Mouse (Mus musculus) embryonic stem cell, embryonic (primary cell): ENCODE measurements around the gene Utrn.

Experiments used
- CTCF ChIA-PET, 4 experiments: fragments of 300-600 bp in 2 of 4; fragments of 350-600 bp in 2 of 4; sonication (Branson Sonifier 250); formaldehyde crosslinking; loops; one replicate each; lab custom pipeline; 2022; ENCODE audit warnings: inconsistent platforms in 2 of 4; lab: Charles Lee
- POLR2A ChIA-PET, 4 experiments: fragments of 300-600 bp in 2 of 4; fragments of 350-600 bp in 2 of 4; sonication (Branson Sonifier 250); formaldehyde crosslinking; loops; one replicate each; lab custom pipeline; 2022; ENCODE audit warnings: antibody characterized with exemption in 4 of 4, inconsistent platforms in 1 of 4; lab: Charles Lee

The Utrn gene

GRCm38 (mm10) chr10:12736861-12737835 lies 132.0 kb downstream of the Utrn start:
- ChIA-PET POLR2A (interaction anchor here in 3 of 4 experiments (0.6 to 2.1 kb wide), 4 partner anchors 11 to 12 kb away, joined by 3 to 6 read pairs (median 3); no protein-coding TSS in a partner anchor), CTCF (no interaction called here)

GRCm38 (mm10) chr10:12735695-12736094 lies 133.5 kb downstream of the Utrn start:
- ChIA-PET POLR2A (interaction anchor here in 1 of 4 experiments (1.2 kb wide), 1 partner anchor 23 kb away, joined by 3 read pairs; no protein-coding TSS in a partner anchor), CTCF (interaction anchor here in 1 of 4 experiments (0.6 kb wide), 1 partner anchor 272 kb away, joined by 3 read pairs; no protein-coding TSS in a partner anchor)

GRCm38 (mm10) chr10:12731459-12731858 lies 137.7 kb downstream of the Utrn start:
- CTCF ChIA-PET = no interaction called here
- POLR2A ChIA-PET = no interaction called here

GRCm38 (mm10) chr10:12729635-12730034 lies 139.5 kb downstream of the Utrn start:
- ChIA-PET CTCF (no interaction called here), POLR2A (interaction anchor here in 1 of 4 experiments (1.1 kb wide), 1 partner anchor 18 kb away, joined by 3 read pairs; no protein-coding TSS in a partner anchor)

GRCm38 (mm10) chr10:12729033-12729432 lies 140.1 kb downstream of the Utrn start:
- CTCF ChIA-PET = no interaction called here

GRCm38 (mm10) chr10:12727881-12728280 lies 141.3 kb downstream of the Utrn start:
- ChIA-PET CTCF (no interaction called here), POLR2A (no interaction called here)

More at GRCm38 (mm10) chr10:12729033-12729432, 140.1 kb downstream of the Utrn start:
- POLR2A ChIA-PET = interaction anchor here in 1 of 4 experiments (1.1 kb wide), 1 partner anchor 17 kb away, joined by 3 read pairs; no protein-coding TSS in a partner anchor

GRCm38 (mm10) chr10:12726041-12726608 lies 143.0 kb downstream of the Utrn start:
- CTCF ChIA-PET = no interaction called here
- POLR2A ChIA-PET = interaction anchor here in 3 of 4 experiments (0.8 to 1.7 kb wide), 13 partner anchors 9 to 197 kb away, joined by 3 to 17 read pairs (median 4); partner anchors contain the start of gene Utrn (in 1 of the 3)

- POLR2A ChIA-PET = interaction anchor here in 1 of 4 experiments (1.1 to 1.7 kb wide), 2 partner anchors 8 to 13 kb away, joined by 3 read pairs; no protein-coding TSS in a partner anchor
- CTCF ChIA-PET = no interaction called here
These were observed 144.7 kb downstream of the Utrn start for GRCm38 (mm10) chr10:12724247-12725001.

- ChIA-PET CTCF (no interaction called here), POLR2A (no interaction called here)
These were observed 145.9 kb downstream of the Utrn start for GRCm38 (mm10) chr10:12723269-12723668.

- POLR2A ChIA-PET = interaction anchor here in 3 of 4 experiments (0.6 to 0.7 kb wide), 5 partner anchors 11 to 503 kb away, joined by 3 to 6 read pairs (median 3); no protein-coding TSS in a partner anchor
- CTCF ChIA-PET = no interaction called here
These were observed 147.1 kb downstream of the Utrn start for GRCm38 (mm10) chr10:12722111-12722510.

GRCm38 (mm10) chr10:12718386-12718785 lies 150.8 kb downstream of the Utrn start:
- POLR2A ChIA-PET = interaction anchor here in 1 of 4 experiments (2.0 kb wide), 1 partner anchor 14 kb away, joined by 5 read pairs; no protein-coding TSS in a partner anchor
- CTCF ChIA-PET = no interaction called here

- ChIA-PET CTCF (no interaction called here), POLR2A (interaction anchor here in 1 of 4 experiments (2.0 kb wide), 1 partner anchor 13 kb away, joined by 5 read pairs; no protein-coding TSS in a partner anchor)
These were observed 151.8 kb downstream of the Utrn start for GRCm38 (mm10) chr10:12717381-12717780.

- CTCF ChIA-PET = no interaction called here
- POLR2A ChIA-PET = interaction anchor here in 2 of 4 experiments (0.6 to 2.0 kb wide), 3 partner anchors 13 to 138 kb away, joined by 3 to 5 read pairs (median 4); no protein-coding TSS in a partner anchor
These were observed 152.4 kb downstream of the Utrn start for GRCm38 (mm10) chr10:12716657-12717327.

- CTCF ChIA-PET = no interaction called here
These were observed 155.8 kb downstream of the Utrn start for GRCm38 (mm10) chr10:12713236-12713855.

GRCm38 (mm10) chr10:12711332-12711831 lies 157.8 kb downstream of the Utrn start:
- CTCF ChIA-PET = no interaction called here

More at GRCm38 (mm10) chr10:12713236-12713855, 155.8 kb downstream of the Utrn start:
- POLR2A ChIA-PET = no interaction called here

GRCm38 (mm10) chr10:12706516-12706915 lies 162.6 kb downstream of the Utrn start:
- POLR2A ChIA-PET = no interaction called here
- CTCF ChIA-PET = no interaction called here

More at GRCm38 (mm10) chr10:12711332-12711831, 157.8 kb downstream of the Utrn start:
- POLR2A ChIA-PET = interaction anchor here in 1 of 4 experiments (1.2 to 1.5 kb wide), 2 partner anchors 10 to 18 kb away, joined by 3 read pairs; no protein-coding TSS in a partner anchor

GRCm38 (mm10) chr10:12705990-12706389 lies 163.2 kb downstream of the Utrn start:
- ChIA-PET POLR2A (no interaction called here), CTCF (no interaction called here)
